Mouse (Mus musculus) bone marrow, adult 2 months (tissue): ENCODE results near the gene Gcfc2. TPM values are rescaled to one million over a fixed set of nuclear protein-coding genes. Genes with fewer than 3 reads are reported as not detected.

Experiments
- H3K27ac ChIP-seq: fragments of 200-500 bp; 2 replicates; pipeline ENCODE4 v1.5.1; 2012; ENCODE audit warnings: low read depth, mild to moderate bottlenecking, control low read depth, inconsistent platforms, low read length; ENCODE audit not compliant: control insufficient read depth, poor library complexity, insufficient read depth
- H3K4me1 ChIP-seq: fragments of 200-500 bp; 2 replicates; pipeline ENCODE4 v1.6.1; 2011; ENCODE audit warnings: low read length; ENCODE audit not compliant: control insufficient read depth, insufficient read depth
- H3K4me3 ChIP-seq: fragments of 200-500 bp; replicated peaks from 2 replicates; pipeline ENCODE3; 2011; ENCODE audit warnings: mild to moderate bottlenecking, low read depth, low read length, control low read depth; ENCODE audit not compliant: control insufficient read depth
- CTCF ChIP-seq: fragments of 200-500 bp; IDR thresholded peaks from 2 replicates; pipeline ENCODE4 v1.5.1; 2011; ENCODE audit warnings: low read length, control low read depth; ENCODE audit not compliant: control insufficient read depth, insufficient read depth
- POLR2A ChIP-seq: fragments of 200-500 bp; IDR thresholded peaks from 2 replicates; pipeline ENCODE4 v1.6.1; 2011; ENCODE audit warnings: low read depth, mild to moderate bottlenecking, control low read depth, low read length, borderline replicate concordance; ENCODE audit not compliant: control insufficient read depth
- WGBS: fragments of 180-500 bp; shearing (Covaris S2); methylation state at CpG from one replicate; pipeline ENCODE4 v1.1.7; 2018; 5-methylcytosine and 5-hydroxymethylcytosine counted together
- polyA plus RNA-seq: library from polyadenylated mRNA; stranded (reverse); fragments of >200 nt; gene quantifications from 2 replicates; pipeline ENCODE4 v1.2.4, GENCODE M21; 2011; ENCODE audit warnings: low replicate concordance; ENCODE audit not compliant: missing spikeins, insufficient read depth, insufficient read length

Gcfc2 gene
- polyA plus RNA-seq, result 5.0 and 8.8 TPM in 2 replicates

GRCm38 (mm10) chr6:81923523-81924142 lies at the start of gene Gcfc2:
Gene Gcfc2 (plus strand): TSS chr6:81923669.
- TF ChIP-seq POLR2A (peak; percentile 57; the same call in 1 of the 2 replicates), CTCF (no peak)
- H3K4me1 ChIP-seq, result peaks cover 3% of the 10 kb centered on the region
- 0 out of 2 replicates have a peak within 1 kb of the TSS, but pooled peaks have one; percentile 2 for H3K27ac ChIP-seq
- peak within 1 kb of the TSS; percentile 69 for H3K4me3 ChIP-seq
- WGBS, result under 1% methylated on average over 56 of the region's 56 CpGs

GRCm38 (mm10) chr6:81895678-81896230 lies 27.7 kb upstream of the Gcfc2 start:
- no peak overlapping the region for H3K27ac ChIP-seq
- TF ChIP-seq CTCF, result no peak
- no peak for TF ChIP-seq POLR2A
- no peak overlapping the region for H3K4me3 ChIP-seq
- 39% methylated on average over 3 of the region's 3 CpGs for WGBS
- H3K4me1 ChIP-seq, result no peaks in the 10 kb centered on the region

- H3K4me1 ChIP-seq, result no peaks in the 10 kb centered on the region
- no peak overlapping the region for H3K4me3 ChIP-seq
- no peak overlapping the region for H3K27ac ChIP-seq
- TF ChIP-seq CTCF (no peak), POLR2A (no peak)
- WGBS, result 84% methylated on average over 25 of the region's 25 CpGs
These were observed 13.1 kb upstream of the Gcfc2 start for GRCm38 (mm10) chr6:81910302-81910855.

GRCm38 (mm10) chr6:81911244-81911643 lies 12.2 kb upstream of the Gcfc2 start:
- Histone ChIP-seq H3K4me1 (no peaks in the 10 kb centered on the region), H3K4me3 (no peak overlapping the region), H3K27ac (no peak overlapping the region)
- TF ChIP-seq POLR2A (no peak), CTCF (no peak)
- WGBS, result 76% methylated on average over 5 of the region's 5 CpGs

- Histone ChIP-seq H3K27ac (no peak overlapping the region), H3K4me3 (no peak overlapping the region), H3K4me1 (no peaks in the 10 kb centered on the region)
- TF ChIP-seq CTCF, result no peak
- TF ChIP-seq POLR2A, result no peak
- WGBS, result 93% methylated on average over 4 of the region's 4 CpGs
These were observed 11.8 kb upstream of the Gcfc2 start for GRCm38 (mm10) chr6:81911713-81912112.

GRCm38 (mm10) chr6:81912177-81912576 lies 11.3 kb upstream of the Gcfc2 start:
- Histone ChIP-seq H3K27ac (no peak overlapping the region), H3K4me3 (no peak overlapping the region), H3K4me1 (no peaks in the 10 kb centered on the region)
- 62% methylated on average over 3 of the region's 3 CpGs for WGBS
- TF ChIP-seq CTCF (no peak), POLR2A (no peak)

- WGBS, result 20% methylated on average over 5 of the region's 5 CpGs
- peaks cover 3% of the 10 kb centered on the region for H3K4me1 ChIP-seq
- peak overlapping the region; percentile 69 for H3K4me3 ChIP-seq
- no peak overlapping the region for H3K27ac ChIP-seq
- TF ChIP-seq CTCF (no peak), POLR2A (no peak)
These were observed 835 bp downstream of the Gcfc2 start for GRCm38 (mm10) chr6:81924304-81924703.

- WGBS, result 89% methylated on average over 4 of the region's 4 CpGs
- Histone ChIP-seq H3K4me3 (no peak overlapping the region), H3K4me1 (0 out of 2 replicates have a peak, but pooled peaks cover 2% of the 10 kb centered on the region), H3K27ac (no peak overlapping the region)
- TF ChIP-seq CTCF (no peak), POLR2A (no peak)
These were observed 5.9 kb downstream of the Gcfc2 start for GRCm38 (mm10) chr6:81929402-81929801.

- H3K4me3 ChIP-seq, result no peak overlapping the region
- no peak for TF ChIP-seq CTCF
- no peak for TF ChIP-seq POLR2A
- H3K4me1 ChIP-seq, result no peaks in the 10 kb centered on the region
- 88% methylated on average over 3 of the region's 3 CpGs for WGBS
- no peak overlapping the region for H3K27ac ChIP-seq
These were observed 9.8 kb downstream of the Gcfc2 start for GRCm38 (mm10) chr6:81933281-81933680.
